Mouse (Mus musculus) cerebellum, adult 2 months (tissue): ENCODE measurements around the gene Clcn2.

Source experiments
- CTCF ChIP-seq: fragments of 200-500 bp; IDR thresholded peaks from 2 replicates; pipeline ENCODE4 v1.5.1; 2011; ENCODE audit warnings: low read depth, mild to moderate bottlenecking, control low read depth, low read length, moderate library complexity, borderline replicate concordance; ENCODE audit not compliant: insufficient read depth
- POLR2A ChIP-seq: fragments of 200-500 bp; IDR thresholded peaks from 2 replicates; pipeline ENCODE4 v1.6.1; 2011; ENCODE audit warnings: low read length, control low read depth, borderline replicate concordance; ENCODE audit not compliant: insufficient read depth

DNA sequence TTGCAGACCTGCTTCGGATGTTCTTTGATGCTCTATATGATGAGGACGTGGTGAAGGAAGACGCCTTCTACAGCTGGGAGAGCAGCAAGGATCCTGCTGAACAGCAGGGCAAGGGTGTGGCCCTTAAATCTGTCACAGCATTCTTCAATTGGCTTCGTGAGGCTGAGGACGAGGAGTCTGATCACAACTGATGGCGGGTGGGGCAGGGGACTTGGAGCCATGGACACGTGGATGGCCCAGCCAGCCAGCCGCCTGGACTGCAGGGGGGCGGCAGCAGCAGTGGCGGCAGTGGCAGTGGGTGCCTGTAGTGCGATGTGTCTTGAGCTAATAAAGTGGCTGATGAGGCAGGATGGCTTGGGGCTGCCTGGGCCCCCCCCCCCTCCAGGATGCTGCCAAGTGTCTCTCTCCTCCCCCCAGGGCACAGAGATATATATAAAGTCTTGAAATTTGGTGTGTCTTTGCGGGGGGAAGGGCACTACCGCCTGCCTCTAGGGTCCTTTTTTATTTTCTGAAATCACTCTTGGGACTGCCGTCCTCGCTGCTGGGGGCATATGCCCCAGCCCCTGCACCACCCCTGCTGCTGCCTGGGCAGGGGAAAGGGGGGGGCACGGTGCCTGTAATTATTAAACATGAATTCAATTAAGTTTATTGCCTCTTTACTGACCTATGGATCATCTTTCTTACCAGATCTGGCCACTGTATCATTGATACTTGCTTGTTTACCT lies 25.1 kb downstream of the Clcn2 start:
- no peak for TF ChIP-seq CTCF
- TF ChIP-seq POLR2A = no peak
